Mouse (Mus musculus) intestine, embryonic 14.5 days (tissue): ENCODE measurements around the gene Clic3. TPM values are rescaled to one million over a fixed set of nuclear protein-coding genes. Genes with fewer than 3 reads are reported as not detected.

Experiments used
- ATAC-seq: fragments of 200-750 bp; cut with Nextera tagmentation; replicated peaks from 2 replicates; pipeline ENCODE4 v1.8.0; 2017; ENCODE audit warnings: low read depth, moderate number of reproducible peaks, moderate TSS enrichment, moderate library complexity; ENCODE audit not compliant: low FRiP score, low TSS enrichment
- DNase-seq: peaks from one replicate; pipeline ENCODE4 v3.0.0-alpha.2; 2018; ENCODE audit warnings: low spot score
- H3K27ac ChIP-seq: fragments of 300-500 bp; sonication (generic); 2 replicates; pipeline ENCODE4 v1.5.1; 2014; ENCODE audit warnings: low read depth, mild to moderate bottlenecking, control low read depth
- H3K27me3 ChIP-seq: fragments of 300-500 bp; sonication (generic); replicated peaks from 2 replicates; pipeline ENCODE4 v1.6.1; 2014; ENCODE audit warnings: low read length, control low read depth; ENCODE audit not compliant: control insufficient read depth, insufficient read depth
- H3K36me3 ChIP-seq: fragments of 300-500 bp; sonication (generic); 2 replicates; pipeline ENCODE4 v1.6.1; 2014; ENCODE audit warnings: low read length, control low read depth; ENCODE audit not compliant: control insufficient read depth, insufficient read depth
- H3K4me1 ChIP-seq: fragments of 300-500 bp; sonication (generic); replicated peaks from 2 replicates; pipeline ENCODE4 v1.6.1; 2014; ENCODE audit warnings: low read length, control low read depth, mixed read lengths; ENCODE audit not compliant: control insufficient read depth, insufficient read depth
- H3K4me2 ChIP-seq: fragments of 300-500 bp; sonication (generic); 2 replicates; pipeline ENCODE4 v1.6.1; 2014; ENCODE audit warnings: low read length
- H3K4me3 ChIP-seq: fragments of 300-500 bp; sonication (generic); 2 replicates; pipeline ENCODE4 v1.5.1; 2014; ENCODE audit warnings: low read depth, low read length, control low read depth, mixed read lengths
- H3K9ac ChIP-seq: fragments of 300-500 bp; sonication (generic); 2 replicates; pipeline ENCODE4 v1.6.1; 2014; ENCODE audit warnings: mild to moderate bottlenecking, low read length
- H3K9me3 ChIP-seq: fragments of 300-500 bp; sonication (generic); 2 replicates; pipeline ENCODE4 v1.6.1; 2016; ENCODE audit warnings: low read length, control low read depth; ENCODE audit not compliant: control insufficient read depth
- WGBS: fragments of 180-500 bp; shearing (Covaris S2); extraction: QIAGEN DNeasy Blood & Tissue Kit; methylation state at CpG from one replicate; pipeline ENCODE4 v1.1.7; 2014; 5-methylcytosine and 5-hydroxymethylcytosine counted together
- polyA plus RNA-seq: library from polyadenylated mRNA; unstranded; fragments of >200 nt; fragmentation: Nextera tagmentation; extraction: Ambion mirVana; gene quantifications from 2 replicates; pipeline ENCODE4 v1.2.1, GENCODE M21; 2014

The Clic3 gene
- polyA plus RNA-seq, 1 experiment from 2014 or later: 1.8 TPM

DNA sequence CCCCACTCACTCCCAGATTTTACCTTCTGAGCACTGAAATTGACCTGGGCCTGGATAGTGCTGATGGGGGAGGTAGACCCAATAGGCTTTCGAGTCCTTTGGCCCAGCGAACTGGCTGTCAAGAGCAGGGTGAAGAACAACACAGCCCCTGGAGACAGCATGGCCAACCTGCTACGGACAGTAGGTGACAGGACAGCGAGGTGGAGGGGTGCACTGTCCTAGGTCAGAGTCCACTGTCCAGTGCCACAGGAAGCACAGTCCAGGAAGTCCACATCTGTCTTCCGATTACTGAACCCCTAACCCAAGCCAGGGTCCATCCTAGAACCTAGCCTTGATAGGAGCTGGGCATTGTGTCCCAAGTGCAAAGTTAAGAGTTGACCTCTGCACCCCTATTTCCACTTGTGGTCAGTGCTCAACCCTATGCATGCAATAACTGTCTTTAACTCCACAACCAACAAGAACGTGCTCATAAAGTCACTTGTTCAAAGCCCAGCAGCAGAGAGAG lies 43.5 kb downstream of the Clic3 start:
- Histone ChIP-seq H3K36me3 (peaks cover 22% of the 10 kb centered on the region), H3K4me3 (peak overlapping the region; percentile 97), H3K4me1 (peaks cover 10% of the 10 kb centered on the region), H3K27ac (no peak overlapping the region), H3K9ac (peak overlapping the region; percentile 48), H3K4me2 (peak overlapping the region; percentile 60), H3K27me3 (no peaks in the 10 kb centered on the region), H3K9me3 (no peaks in the 10 kb centered on the region)
- DNase-seq (no peak), ATAC-seq (peak; percentile 24)
- 67% methylated on average over 6 of the region's 6 CpGs for WGBS

GRCm38 (mm10) chr2:25500576-25501405 lies 44.2 kb downstream of the Clic3 start, which contains the start of gene Fbxw5:
TSS of gene Fbxw5 (plus strand) at chr2:25500750.
- Histone ChIP-seq H3K27ac (0 out of 2 replicates have a peak within 1 kb of the TSS, but pooled peaks have one; percentile 54), H3K9ac (peak within 1 kb of the TSS; percentile 95), H3K4me3 (peak within 1 kb of the TSS; percentile 97), H3K4me2 (peak within 1 kb of the TSS; percentile 100), H3K36me3 (peaks cover 24% of the 10 kb centered on the region), H3K27me3 (no peaks in the 10 kb centered on the region), H3K9me3 (no peaks in the 10 kb centered on the region), H3K4me1 (peaks cover 10% of the 10 kb centered on the region)
- peak; percentile 87 for DNase-seq
- peak; percentile 85 for ATAC-seq
- WGBS: under 1% methylated on average over 44 of the region's 44 CpGs

GRCm38 (mm10) chr2:25501593-25502486 lies 45.2 kb downstream of the Clic3 start, which contains the start of gene C8g:
TSS of gene C8g (minus strand) at chr2:25501719.
- H3K4me3 ChIP-seq: peak within 1 kb of the TSS; percentile 97
- H3K36me3 ChIP-seq: peaks cover 24% of the 10 kb centered on the region
- peaks cover 10% of the 10 kb centered on the region for H3K4me1 ChIP-seq
- peak within 1 kb of the TSS; percentile 100 for H3K4me2 ChIP-seq
- no peaks in the 10 kb centered on the region for H3K27me3 ChIP-seq
- DNase-seq: no peak
- H3K9ac ChIP-seq: peak within 1 kb of the TSS; percentile 95
- WGBS: 72% methylated on average over 20 of the region's 20 CpGs
- H3K27ac ChIP-seq: 0 out of 2 replicates have a peak within 1 kb of the TSS, but pooled peaks have one; percentile 54
- no peak for ATAC-seq
- H3K9me3 ChIP-seq: no peaks in the 10 kb centered on the region

DNA sequence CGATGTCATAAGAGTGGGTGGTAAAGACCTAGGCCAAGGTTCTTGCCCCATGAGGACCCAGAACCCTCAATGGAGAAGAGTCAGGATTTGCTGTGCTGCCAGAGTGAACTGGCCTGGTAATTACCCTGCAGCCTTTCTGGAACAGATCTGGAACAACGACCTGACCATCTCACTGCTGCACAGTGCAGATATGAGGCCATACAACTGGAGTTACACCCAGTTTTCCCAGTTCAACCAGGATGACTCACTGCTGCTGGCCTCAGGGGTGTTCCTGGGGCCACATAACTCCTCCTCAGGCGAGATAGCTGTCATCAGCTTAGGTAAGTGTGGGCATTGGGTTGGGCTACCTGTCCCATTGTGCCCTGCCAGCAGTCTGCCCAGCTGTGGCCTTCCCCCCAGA lies 46.1 kb downstream of the Clic3 start:
- Histone ChIP-seq H3K4me2 (no peak overlapping the region), H3K36me3 (peaks cover 24% of the 10 kb centered on the region), H3K27me3 (no peaks in the 10 kb centered on the region), H3K9me3 (no peaks in the 10 kb centered on the region), H3K4me1 (peaks cover 10% of the 10 kb centered on the region), H3K4me3 (no peak overlapping the region), H3K27ac (no peak overlapping the region), H3K9ac (no peak overlapping the region)
- DNase-seq (no peak), ATAC-seq (no peak)
- WGBS: 84% methylated on average over 3 of the region's 3 CpGs

GRCm38 (mm10) chr2:25504538-25504937 lies 47.9 kb downstream of the Clic3 start:
- no peak overlapping the region for H3K4me2 ChIP-seq
- H3K9ac ChIP-seq: no peak overlapping the region
- peaks cover 10% of the 10 kb centered on the region for H3K4me1 ChIP-seq
- H3K27ac ChIP-seq: no peak overlapping the region
- no peak for ATAC-seq
- WGBS: 93% methylated on average over 19 of the region's 19 CpGs
- no peak overlapping the region for H3K4me3 ChIP-seq
- DNase-seq: no peak
- H3K9me3 ChIP-seq: no peaks in the 10 kb centered on the region
- peaks cover 24% of the 10 kb centered on the region for H3K36me3 ChIP-seq
- H3K27me3 ChIP-seq: no peaks in the 10 kb centered on the region

GRCm38 (mm10) chr2:25505000-25505399 lies 48.4 kb downstream of the Clic3 start:
- Histone ChIP-seq H3K27me3 (no peaks in the 10 kb centered on the region), H3K4me2 (no peak overlapping the region), H3K4me3 (no peak overlapping the region), H3K36me3 (peaks cover 24% of the 10 kb centered on the region), H3K9me3 (no peaks in the 10 kb centered on the region), H3K27ac (no peak overlapping the region), H3K4me1 (peaks cover 10% of the 10 kb centered on the region), H3K9ac (no peak overlapping the region)
- DNase-seq (no peak), ATAC-seq (no peak)
- WGBS: 93% methylated on average over 1 of the region's 1 CpGs

DNA sequence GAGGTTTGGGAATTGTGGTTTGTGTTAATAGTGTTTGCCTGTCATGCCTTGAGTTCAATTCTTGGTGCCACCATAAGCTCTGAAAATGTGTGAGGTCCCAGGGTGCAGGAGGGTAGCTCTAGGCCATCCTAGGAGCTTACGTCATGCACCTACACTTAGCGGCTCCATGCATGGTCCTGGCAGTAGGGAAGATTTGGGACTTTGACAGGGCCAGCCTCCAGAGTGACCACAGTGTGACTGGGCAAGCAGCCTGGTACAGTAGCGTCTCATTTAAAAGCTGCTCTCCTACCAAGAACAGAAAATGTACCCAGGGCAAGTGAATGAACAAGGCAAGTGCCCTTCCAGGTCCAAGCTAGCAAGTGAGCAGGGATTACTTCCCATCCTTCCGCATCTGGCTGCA lies 49.2 kb downstream of the Clic3 start:
- H3K36me3 ChIP-seq: peaks cover 24% of the 10 kb centered on the region
- H3K9ac ChIP-seq: no peak overlapping the region
- H3K4me1 ChIP-seq: peaks cover 10% of the 10 kb centered on the region
- 97% methylated on average over 4 of the region's 4 CpGs for WGBS
- DNase-seq (no peak), ATAC-seq (no peak)
- H3K4me3 ChIP-seq: no peak overlapping the region
- H3K27me3 ChIP-seq: no peaks in the 10 kb centered on the region
- H3K9me3 ChIP-seq: no peaks in the 10 kb centered on the region
- no peak overlapping the region for H3K27ac ChIP-seq
- H3K4me2 ChIP-seq: no peak overlapping the region

GRCm38 (mm10) chr2:25506964-25507363 lies 50.3 kb downstream of the Clic3 start:
- 31% methylated on average over 5 of the region's 5 CpGs for WGBS
- no peak overlapping the region for H3K4me2 ChIP-seq
- H3K4me3 ChIP-seq: no peak overlapping the region
- H3K27ac ChIP-seq: no peak overlapping the region
- H3K9me3 ChIP-seq: no peaks in the 10 kb centered on the region
- peaks cover 2% of the 10 kb centered on the region for H3K4me1 ChIP-seq
- H3K9ac ChIP-seq: no peak overlapping the region
- no peaks in the 10 kb centered on the region for H3K27me3 ChIP-seq
- DNase-seq (no peak), ATAC-seq (no peak)
- H3K36me3 ChIP-seq: peaks cover 24% of the 10 kb centered on the region
